Mouse (Mus musculus) adrenal gland, postnatal 10 days (tissue): ENCODE measurements around the gene Camkk2. TPM values are rescaled to one million over a fixed set of nuclear protein-coding genes. Genes with fewer than 3 reads are reported as not detected.

Source experiments
- DNase-seq: peaks from one replicate; pipeline ENCODE4 v3.0.0; 2021; ENCODE audit warnings: mixed read lengths
- total RNA-seq, 2 experiments: library from RNA; stranded (reverse); gene quantifications; 2 replicates each; pipeline ENCODE4 v1.2.3; 2021

The Camkk2 gene
- total RNA-seq, 2 experiments from 2014 or later: 21.2 to 25.7 TPM

- no peak for DNase-seq
These were observed 42.4 kb downstream of the Camkk2 start for GRCm38 (mm10) chr5:122736761-122737160.

GRCm38 (mm10) chr5:122735853-122736252 is 43.4 kb downstream of the Camkk2 start:
- DNase-seq: no peak

GRCm38 (mm10) chr5:122733881-122734280 is 45.3 kb downstream of the Camkk2 start:
- no peak for DNase-seq

GRCm38 (mm10) chr5:122731991-122732673 is 47.1 kb downstream of the Camkk2 start:
- peak; percentile 31 for DNase-seq

- peak; percentile 79 for DNase-seq
These were observed 47.9 kb downstream of the Camkk2 start for GRCm38 (mm10) chr5:122731321-122731720.

DNA sequence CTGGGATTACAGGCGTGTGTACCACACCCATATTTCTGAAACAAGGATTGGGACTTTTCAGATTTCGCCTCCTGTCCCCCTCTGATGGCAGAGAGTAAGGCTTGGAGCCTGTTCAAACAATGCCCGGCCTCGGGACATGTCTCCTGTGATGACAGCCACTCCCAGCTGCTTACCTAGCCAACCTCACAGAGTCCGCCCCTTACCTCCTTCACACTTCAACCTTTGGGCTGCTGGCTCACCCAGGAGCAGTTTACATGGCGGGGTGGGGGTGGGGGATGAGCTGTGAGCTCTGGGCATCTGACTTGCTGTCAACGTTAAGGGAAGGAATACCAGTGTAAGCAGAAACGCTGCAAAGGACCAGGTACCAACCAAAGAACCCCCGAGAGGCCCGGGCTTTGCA is 48.4 kb downstream of the Camkk2 start:
- no peak for DNase-seq

DNA sequence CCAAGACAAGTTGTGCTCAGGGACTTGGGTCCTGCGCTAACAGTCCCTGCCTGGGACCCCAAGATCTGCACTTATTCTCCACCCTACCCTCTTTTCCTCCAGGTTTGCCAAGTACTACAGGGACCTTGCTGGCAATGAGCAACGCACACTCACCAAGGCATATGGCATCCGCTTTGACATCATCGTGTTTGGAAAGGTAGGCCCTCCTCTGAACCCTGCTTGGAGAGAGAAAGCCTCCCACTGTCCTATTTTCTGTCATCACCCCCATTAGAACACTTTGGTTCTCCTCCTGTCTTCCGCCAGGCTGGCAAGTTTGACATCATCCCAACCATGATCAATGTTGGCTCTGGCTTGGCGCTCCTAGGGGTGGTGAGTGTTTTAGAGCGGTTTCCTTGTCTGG is 52.1 kb downstream of the Camkk2 start:
- DNase-seq: no peak

DNA sequence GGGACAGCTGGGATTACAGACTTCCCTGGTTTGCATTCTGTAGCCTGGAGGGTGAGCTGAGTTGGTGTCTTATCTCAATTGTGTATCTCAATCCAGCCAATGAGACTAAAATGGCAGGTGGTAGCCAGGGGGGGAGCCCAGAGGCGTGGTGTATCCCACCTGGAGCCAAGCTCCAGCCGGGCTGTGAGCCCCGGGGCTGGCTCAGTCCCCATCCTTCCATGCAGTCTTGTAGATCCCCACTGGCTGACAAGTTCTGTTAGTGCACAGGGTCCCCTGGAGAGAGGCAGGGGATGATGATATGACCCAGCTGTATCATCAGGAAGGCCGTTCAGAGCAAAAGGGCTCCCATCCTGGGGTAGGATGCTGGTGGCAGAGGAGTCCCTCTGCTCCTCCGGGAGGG is 52.6 kb downstream of the Camkk2 start:
- DNase-seq: no peak

DNA sequence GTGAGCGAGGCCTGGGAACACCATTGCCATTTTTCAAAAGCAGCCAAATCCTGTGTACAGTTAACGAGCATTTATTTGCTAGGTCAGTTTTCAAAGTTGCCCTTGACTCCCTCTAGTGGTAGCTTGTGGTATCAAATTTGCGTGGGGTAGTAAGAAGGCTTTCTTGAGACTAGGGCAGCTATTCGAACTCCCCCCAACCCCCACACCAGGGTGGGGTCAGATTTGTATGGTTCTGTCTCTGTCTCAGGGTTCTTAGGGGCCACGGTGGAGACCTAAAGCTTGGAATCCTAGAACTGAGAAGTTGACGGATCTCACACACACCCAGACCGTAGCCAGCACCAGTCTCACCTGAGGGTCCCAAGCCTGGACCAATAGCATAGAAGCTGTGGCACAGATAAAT is 53.1 kb downstream of the Camkk2 start:
- DNase-seq: peak; percentile 79

GRCm38 (mm10) chr5:122725453-122725852 is 53.8 kb downstream of the Camkk2 start:
- DNase-seq: no peak

DNA sequence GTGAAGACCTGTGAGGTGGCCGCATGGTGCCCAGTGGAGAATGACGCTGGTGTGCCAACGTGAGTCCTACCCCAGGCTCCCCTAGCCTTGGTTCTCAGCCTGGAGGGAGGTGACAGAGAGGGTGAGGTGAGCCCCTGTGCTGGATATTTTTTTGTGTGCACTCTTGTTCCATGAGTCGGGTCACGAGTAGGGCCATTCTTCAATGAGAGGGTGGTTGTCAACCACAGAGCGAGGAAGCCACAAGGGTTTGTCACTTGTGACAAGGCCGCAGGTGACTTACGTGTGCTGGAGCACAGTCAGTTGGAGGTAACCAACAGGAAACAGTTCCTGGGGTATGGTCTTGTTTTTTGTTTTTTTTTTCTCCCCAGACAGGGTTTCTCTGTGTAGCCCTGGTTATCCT is 60.0 kb downstream of the Camkk2 start:
- DNase-seq: no peak

GRCm38 (mm10) chr5:122718400-122718799 is 60.8 kb downstream of the Camkk2 start:
- DNase-seq: no peak

- DNase-seq: no peak
These were observed 62.4 kb downstream of the Camkk2 start for GRCm38 (mm10) chr5:122716793-122717192.

GRCm38 (mm10) chr5:122715723-122716122 is 63.5 kb downstream of the Camkk2 start:
- no peak for DNase-seq

GRCm38 (mm10) chr5:122708819-122709218 is 70.4 kb downstream of the Camkk2 start:
- no peak for DNase-seq

DNA sequence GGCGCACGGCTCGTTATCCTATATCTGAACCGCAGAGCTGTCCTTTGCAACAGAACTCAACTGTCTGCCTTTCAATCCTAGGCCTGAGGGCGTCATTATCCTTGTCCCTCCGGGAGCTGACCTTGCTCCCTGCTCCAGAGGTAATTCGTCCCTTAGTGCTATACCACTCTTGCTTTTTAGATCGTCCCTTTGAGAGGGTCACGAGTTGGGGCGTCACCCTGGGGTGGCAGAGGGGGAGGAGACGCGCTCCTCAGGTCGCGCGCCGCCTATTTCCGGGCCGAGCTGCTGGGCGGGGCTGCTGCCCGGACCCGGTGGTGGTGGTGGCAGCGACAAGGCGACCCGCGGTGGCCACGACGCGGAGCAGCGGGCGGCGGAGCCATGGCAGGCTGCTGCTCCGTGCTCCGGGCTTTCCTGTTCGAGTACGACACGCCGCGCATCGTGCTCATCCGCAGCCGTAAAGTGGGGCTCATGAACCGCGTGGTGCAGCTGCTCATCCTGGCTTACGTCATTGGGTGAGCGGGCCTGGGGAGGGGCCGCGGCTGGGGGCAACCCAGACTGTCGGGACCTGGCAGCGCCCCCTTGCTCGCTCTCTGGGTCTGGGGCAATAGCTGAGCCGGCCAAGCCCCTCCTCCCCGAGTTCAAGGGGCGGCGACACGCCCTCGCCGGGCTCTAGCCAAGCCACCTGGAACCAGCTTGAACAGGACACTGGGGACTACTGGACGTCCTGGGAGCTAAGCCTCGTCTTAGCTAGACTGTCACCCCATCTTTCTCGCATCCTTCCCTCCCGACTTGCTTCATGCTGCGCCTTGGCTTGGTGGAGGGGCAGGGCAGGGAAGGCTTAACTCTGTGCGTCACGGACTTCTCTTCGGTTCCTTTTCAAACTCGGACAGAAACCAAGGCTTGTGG is 71.7 kb downstream of the Camkk2 start, which contains the start of gene P2rx4:
Gene P2rx4, plus strand, starts transcription at position 269 of the 906 bp plus-strand sequence.
- peak; percentile 86 for DNase-seq

DNA sequence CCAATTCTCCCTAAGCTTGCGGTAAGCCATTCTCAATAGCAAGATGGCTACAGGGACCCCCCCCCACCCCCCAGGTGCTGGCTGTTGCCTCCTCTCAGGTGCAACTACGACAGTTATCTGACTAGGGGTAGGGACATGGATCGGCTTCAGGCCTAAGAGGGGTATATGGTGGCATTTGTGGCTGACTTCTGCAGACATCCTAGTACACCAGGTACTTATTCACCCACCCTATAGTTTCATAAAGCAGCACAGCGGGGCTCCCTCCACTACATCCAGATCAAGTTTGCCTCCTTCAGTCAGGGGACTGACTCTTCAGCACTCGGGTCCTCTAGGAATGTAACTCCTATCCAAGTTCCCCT is 72.3 kb downstream of the Camkk2 start:
- DNase-seq: no peak

DNA sequence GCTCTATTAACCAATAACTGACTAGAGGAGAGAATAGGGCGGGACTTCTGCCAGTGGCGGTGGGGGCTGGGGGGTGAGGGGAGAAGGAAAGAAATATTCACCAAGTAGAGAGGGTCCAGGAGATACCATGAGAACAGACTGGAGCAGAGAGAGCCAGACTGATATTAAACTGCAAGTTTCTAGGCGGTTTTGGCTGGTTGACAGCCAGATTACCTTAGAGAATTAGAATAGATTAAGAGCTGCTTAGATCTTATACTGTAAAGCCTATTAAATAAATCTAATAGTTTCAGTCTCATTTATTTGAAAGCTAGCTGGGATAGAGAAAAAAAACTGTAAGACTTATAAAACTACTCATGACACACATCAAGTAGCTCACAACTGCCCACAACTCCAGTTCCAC is 74.0 kb downstream of the Camkk2 start:
- DNase-seq: no peak

GRCm38 (mm10) chr5:122704571-122704970 is 74.6 kb downstream of the Camkk2 start:
- DNase-seq: no peak

DNA sequence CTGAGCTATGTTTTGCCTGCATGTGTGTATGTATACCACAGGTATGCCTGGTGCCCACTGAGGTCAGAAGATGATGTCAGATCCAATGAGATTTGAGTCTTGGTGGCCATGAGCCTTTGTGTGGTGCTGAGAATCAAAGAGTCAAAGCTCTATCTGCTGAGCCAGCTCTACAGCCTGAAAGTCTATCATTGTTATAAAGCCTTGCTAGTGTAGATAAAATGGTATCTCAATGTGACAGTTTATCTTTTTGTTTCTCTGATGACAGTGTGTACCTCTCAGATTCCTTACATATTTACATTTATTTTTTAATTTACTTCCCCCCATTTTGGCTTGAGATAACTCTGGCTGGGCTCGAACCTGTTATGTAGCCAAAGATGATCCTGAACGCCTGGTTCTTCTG is 75.6 kb downstream of the Camkk2 start:
- no peak for DNase-seq

DNA sequence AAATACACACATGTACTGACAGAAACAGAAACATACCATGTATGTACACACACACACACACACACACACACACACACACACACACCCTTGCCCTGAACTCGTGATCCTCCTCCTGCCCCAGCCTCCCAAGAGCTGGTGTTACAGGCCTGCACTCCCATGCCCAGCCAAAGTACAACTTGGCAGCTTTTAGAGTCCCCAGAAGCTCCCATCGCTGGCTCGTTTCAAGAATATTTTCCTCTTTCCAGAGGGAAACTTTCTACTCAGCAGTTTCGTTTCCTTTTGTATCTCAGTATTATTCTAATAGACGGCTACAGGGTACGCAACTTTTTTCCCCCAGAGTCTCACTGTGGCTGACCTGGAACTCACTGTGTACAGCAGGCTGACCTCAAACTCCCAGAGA is 77.1 kb downstream of the Camkk2 start:
- DNase-seq: peak; percentile 24

DNA sequence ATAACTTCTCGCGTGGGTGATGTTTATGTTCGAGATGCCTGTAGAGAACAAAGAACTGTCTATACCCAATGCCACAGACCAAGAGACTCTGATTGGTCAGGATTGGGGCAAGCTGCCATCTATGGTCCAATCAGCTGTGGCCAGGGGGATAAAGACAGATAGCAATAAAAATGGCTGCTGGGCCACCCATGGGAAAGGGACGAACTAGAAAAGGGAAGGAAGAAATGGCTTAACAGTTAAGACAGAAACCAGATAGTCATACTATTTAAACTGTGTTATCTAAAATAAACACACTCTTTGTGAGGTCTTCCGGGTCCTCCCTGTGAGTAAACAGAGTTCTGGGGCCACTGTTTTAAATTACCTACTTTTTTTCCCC is 78.4 kb downstream of the Camkk2 start:
- DNase-seq: no peak

DNA sequence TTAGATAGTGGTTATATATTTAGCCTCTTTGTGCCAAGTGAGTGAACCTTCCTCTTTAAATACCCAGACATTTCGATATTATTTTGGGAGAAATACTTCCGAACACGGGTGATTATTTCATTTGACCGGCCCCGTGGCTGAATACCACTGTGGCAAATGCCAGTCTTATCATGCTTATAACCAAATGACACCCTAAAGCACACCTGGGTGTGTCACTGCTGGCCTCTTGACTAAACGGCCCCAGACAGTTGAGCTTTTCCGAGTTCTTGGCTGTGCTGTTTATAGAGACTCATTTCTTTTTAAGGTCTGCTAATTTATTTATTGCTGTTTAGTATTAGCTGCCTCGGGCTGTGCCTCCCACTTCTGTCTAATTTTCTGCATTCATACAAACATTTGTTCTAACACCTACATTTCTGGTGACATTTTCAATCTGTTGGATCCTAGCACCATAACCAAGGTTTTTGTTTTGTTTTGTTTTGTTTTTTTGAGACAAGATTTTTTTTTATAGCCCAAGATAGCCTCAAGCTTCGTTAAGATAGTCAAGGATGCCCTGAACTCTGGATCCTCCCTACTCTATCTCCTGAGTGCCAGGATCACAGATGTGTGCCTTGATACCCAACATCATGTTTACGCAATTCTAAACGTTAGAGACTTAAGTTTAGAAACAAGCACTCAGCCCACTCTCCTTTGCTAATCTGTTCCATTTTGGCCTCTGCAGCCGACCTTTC is 78.9 kb downstream of the Camkk2 start:
- no peak for DNase-seq
